ENCODE assay signal across 11 mouse cellular contexts in genomic region chr17:31943881-31944539, GRCm38 (mm10).
DNase-seq lines count a peak whose midpoint lies in the region; ATAC-seq and TF ChIP-seq lines count a peak whose summit lies in the region.
"Had no signal": no experiment of that assay in that cellular context is flagged by ENCODE, and none has a peak within 500 bp of the region (broad histone marks: within the 10 kb centered on the region; RNA-seq: fewer than 3 reads in every experiment).

No protein-coding gene starts in this region.

- no peaks in the 10 kb centered on the region for H3K27me3 ChIP-seq in heart, embryonic 15.5 days
- no peaks in the 10 kb centered on the region for H3K27me3 ChIP-seq in heart, adult 2 months (ENCODE audit: control insufficient read depth, insufficient read depth, low read length)
- H3K27me3 ChIP-seq in embryonic facial prominence, embryonic 15.5 days = no peaks in the 10 kb centered on the region
- H3K27me3 ChIP-seq: CH12.LX; embryonic facial prominence, embryonic 12.5 days; liver, embryonic 15.5 days had no signal

- no peak for TF ChIP-seq POLR2A in heart, adult 2 months (IDR thresholded peaks at IDR 0.05; ENCODE audit: insufficient read depth, low read depth, low read length)

- WGBS in heart, embryonic 15.5 days = 38% methylated on average over 10 of the region's 10 CpGs
- 49% methylated on average over 10 of the region's 10 CpGs for WGBS in heart, adult 2 months
- 52% methylated on average over 10 of the region's 10 CpGs for WGBS in embryonic facial prominence, embryonic 15.5 days

- H3K4me3 ChIP-seq in heart, embryonic 15.5 days = no peak overlapping the region
- H3K4me3 ChIP-seq in heart, adult 2 months = no peak overlapping the region
- no peak overlapping the region for H3K4me3 ChIP-seq in embryonic facial prominence, embryonic 15.5 days (replicated peaks)
- H3K4me3 ChIP-seq: embryonic facial prominence, embryonic 12.5 days; liver, embryonic 15.5 days had no signal

- no peaks in the 10 kb centered on the region for H3K79me2 ChIP-seq in heart, adult 2 months (replicated peaks; ENCODE audit: control insufficient read depth, insufficient read depth, low read length)

- H3K27ac ChIP-seq in heart, embryonic 15.5 days = no peak overlapping the region
- H3K27ac ChIP-seq in heart, adult 2 months = no peak overlapping the region
- 0 out of 2 replicates have a peak overlapping the region, but pooled peaks have one; percentile 34 for H3K27ac ChIP-seq in embryonic facial prominence, embryonic 15.5 days (replicated peaks)
- H3K27ac ChIP-seq: embryonic facial prominence, embryonic 12.5 days; liver, embryonic 15.5 days had no signal

- TF ChIP-seq CTCF in heart, adult 2 months (IDR thresholded peaks at IDR 0.05) = no peak

- no peak overlapping the region for H3K4me2 ChIP-seq in heart, embryonic 15.5 days
- H3K4me2 ChIP-seq in embryonic facial prominence, embryonic 15.5 days (replicated peaks) = no peak overlapping the region
- H3K4me2 ChIP-seq: embryonic facial prominence, embryonic 12.5 days; liver, embryonic 15.5 days had no signal

- intact Hi-C loops in heart, adult 2 months (cut with DNase I) = no loop called here

- peaks cover 29% of the 10 kb centered on the region for H3K4me1 ChIP-seq in heart, embryonic 15.5 days (replicated peaks)
- peaks cover 24% of the 10 kb centered on the region for H3K4me1 ChIP-seq in heart, adult 2 months (ENCODE audit: control insufficient read depth, insufficient read depth, low read length)
- H3K4me1 ChIP-seq in embryonic facial prominence, embryonic 15.5 days = peaks cover 19% of the 10 kb centered on the region; the same call in 1 of the 2 replicates
- H3K4me1 ChIP-seq: embryonic facial prominence, embryonic 12.5 days had no signal

- no peaks in the 10 kb centered on the region for H3K9me3 ChIP-seq in heart, embryonic 15.5 days (replicated peaks)
- no peaks in the 10 kb centered on the region for H3K9me3 ChIP-seq in embryonic facial prominence, embryonic 15.5 days (replicated peaks)
- H3K9me3 ChIP-seq: embryonic facial prominence, embryonic 12.5 days; liver, embryonic 15.5 days had no signal

- TF ChIP-seq EP300 in heart, adult 2 months (IDR thresholded peaks at IDR 0.05; ENCODE audit: insufficient read depth, low read depth, low read length) = no peak

- 0 out of 2 replicates have a peak, but pooled peaks have one; percentile 47 for ATAC-seq in heart, embryonic 15.5 days (replicated peaks; ENCODE audit: insufficient number of reproducible peaks, insufficient read depth, low FRiP score, low read depth)
- ATAC-seq in embryonic facial prominence, embryonic 15.5 days (ENCODE audit: insufficient number of reproducible peaks, low FRiP score, low TSS enrichment, low read depth) = no peak; the same call in 1 of the 2 replicates
- no peak for ATAC-seq in megakaryocyte progenitor cell, adult 5-6 weeks (replicated peaks; ENCODE audit: poor library complexity)

- H3K36me3 ChIP-seq in heart, embryonic 15.5 days = no peaks in the 10 kb centered on the region
- H3K36me3 ChIP-seq in heart, adult 2 months (ENCODE audit: control insufficient read depth, insufficient read depth, low read length) = no peaks in the 10 kb centered on the region
- no peaks in the 10 kb centered on the region for H3K36me3 ChIP-seq in embryonic facial prominence, embryonic 15.5 days
- H3K36me3 ChIP-seq: embryonic facial prominence, embryonic 12.5 days; liver, embryonic 15.5 days had no signal

- no peak overlapping the region for H3K9ac ChIP-seq in heart, embryonic 15.5 days
- H3K9ac ChIP-seq in heart, adult 2 months (ENCODE audit: low read depth, low read length) = no peak overlapping the region
- no peak overlapping the region for H3K9ac ChIP-seq in embryonic facial prominence, embryonic 15.5 days
- H3K9ac ChIP-seq: embryonic facial prominence, embryonic 12.5 days; liver, embryonic 15.5 days had no signal

- DNase-seq in heart, adult 2 months = no peak
- peak; percentile 64 for DNase-seq in kidney, adult 9 months
- peak; percentile 64 for DNase-seq in lung, postnatal 36 days
- DNase-seq in frontal cortex, adult 2 months (ENCODE audit: extremely low spot score in 1 of 2, low spot score in 1 of 2) = no peak
- DNase-seq: cerebellum, adult 9-11 months had no signal

Comparison
In these comparisons a context has a peak if more than half of its experiments do, and no peak if none do; other contexts are left out.
1. DNase-seq: peak in kidney, adult 9 months (single experiment) and lung, postnatal 36 days (single experiment); none in heart, adult 2 months (0 of 2) and frontal cortex, adult 2 months (0 of 2).